Mouse (Mus musculus) limb, embryonic 12.5 days (tissue): Measurements from ENCODE around the gene Fam166b. TPM values are rescaled to one million over a fixed set of nuclear protein-coding genes. Genes with fewer than 3 reads are reported as not detected.

Experiments used
- polyA plus RNA-seq: library from polyadenylated mRNA; unstranded; fragments of >200 nt; fragmentation: Nextera tagmentation; extraction: Ambion mirVana; gene quantifications from 2 replicates; pipeline ENCODE4 v1.2.1, GENCODE M21; 2016

Gene Fam166b
- polyA plus RNA-seq, 1 experiment from 2014 or later: not detected

Other genes with a start within 250 kb of the Fam166b start
- gene Atp8b5, start 162.0 kb downstream of the Fam166b start, polyA plus RNA-seq: 0.60 and 0.97 TPM in 2 replicates
- 8.0 and 14.3 TPM in 2 replicates for gene Rusc2, start 47.2 kb downstream of the Fam166b start, polyA plus RNA-seq
- 13.3 TPM in 2 replicates for gene Tesk1, start 12.8 kb upstream of the Fam166b start, polyA plus RNA-seq
- gene Cd72, start 25.5 kb upstream of the Fam166b start, polyA plus RNA-seq: 2.7 and 3.5 TPM in 2 replicates
- gene Sit1, start 54.6 kb upstream of the Fam166b start, polyA plus RNA-seq: not detected in 2 replicates
- gene Ccdc107, start 63.8 kb upstream of the Fam166b start, polyA plus RNA-seq: 62.0 and 63.8 TPM in 2 replicates
- 44.8 and 46.4 TPM in 2 replicates for gene Arhgef39, start 70.6 kb upstream of the Fam166b start, polyA plus RNA-seq
- gene Car9, start 77.8 kb upstream of the Fam166b start, polyA plus RNA-seq: 1.1 and 1.3 TPM in 2 replicates
- gene Tpm2, start 94.6 kb upstream of the Fam166b start, polyA plus RNA-seq: 215 and 216 TPM in 2 replicates
- gene Creb3, start 133.2 kb upstream of the Fam166b start, polyA plus RNA-seq: 42.0 and 44.5 TPM in 2 replicates
- 62.2 and 67.4 TPM in 2 replicates for gene Tln1, start 133.6 kb upstream of the Fam166b start, polyA plus RNA-seq
- 36.6 and 42.5 TPM in 2 replicates for gene Rgp1, start 149.6 kb upstream of the Fam166b start, polyA plus RNA-seq
- gene Gba2, start 149.7 kb upstream of the Fam166b start, polyA plus RNA-seq: 32.0 and 34.7 TPM in 2 replicates
- gene Msmp, start 155.4 kb upstream of the Fam166b start, polyA plus RNA-seq: 2.1 TPM in 1 of 2 replicates, not detected in the other
- 14.4 and 17.9 TPM in 2 replicates for gene Npr2, start 202.8 kb upstream of the Fam166b start, polyA plus RNA-seq
- gene Spag8, start 224.5 kb upstream of the Fam166b start, polyA plus RNA-seq: 0.95 and 0.99 TPM in 2 replicates
- gene Hint2, start 227.3 kb upstream of the Fam166b start, polyA plus RNA-seq: 78.7 and 87.6 TPM in 2 replicates
- gene Tmem8b, start 239.8 kb upstream of the Fam166b start, polyA plus RNA-seq: 5.6 and 6.6 TPM in 2 replicates
- 2.8 and 3.6 TPM in 2 replicates for gene Fam221b, start 240.0 kb upstream of the Fam166b start, polyA plus RNA-seq